Mouse (Mus musculus) Muller cell, postnatal 12 days (primary cell): ENCODE measurements at regions not wholly inside any gene's neighbourhood (a gene's known extent, or its start where the extent isn't known, plus 50 kb on each side); places are given as distances from the start of the nearest gene placed in this dataset.

Experiments
- DNase-seq: peaks from one replicate; pipeline ENCODE4 v3.0.0-alpha.2; 2015; ENCODE audit errors: inconsistent ontology term

GRCm38 (mm10) chr8:8562268-8562667 is 98.8 kb downstream of the Efnb2 start:
- DNase-seq, result no peak

GRCm38 (mm10) chr8:8558050-8558449 is 103.0 kb downstream of the Efnb2 start:
- DNase-seq, result no peak

GRCm38 (mm10) chr8:8556152-8556551 is 104.9 kb downstream of the Efnb2 start:
- no peak for DNase-seq

- DNase-seq, result no peak
These were observed 106.4 kb downstream of the Efnb2 start for GRCm38 (mm10) chr8:8554691-8555090.

GRCm38 (mm10) chr8:8552779-8553178 is 108.3 kb downstream of the Efnb2 start:
- peak; percentile 10 for DNase-seq

- no peak for DNase-seq
These were observed 124.4 kb downstream of the Efnb2 start for GRCm38 (mm10) chr8:8536626-8537025.

GRCm38 (mm10) chr8:8534787-8535186 is 126.3 kb downstream of the Efnb2 start:
- no peak for DNase-seq

GRCm38 (mm10) chr8:8532907-8533306 is 128.1 kb downstream of the Efnb2 start:
- peak; percentile 64 for DNase-seq

- no peak for DNase-seq
These were observed 130.5 kb downstream of the Efnb2 start for GRCm38 (mm10) chr8:8530540-8530939.

GRCm38 (mm10) chr8:8521532-8521931 is 139.5 kb downstream of the Efnb2 start:
- no peak for DNase-seq

- no peak for DNase-seq
These were observed 141.3 kb downstream of the Efnb2 start for GRCm38 (mm10) chr8:8519772-8520191.

- peak; percentile 63 for DNase-seq
These were observed 143.4 kb downstream of the Efnb2 start for GRCm38 (mm10) chr8:8517599-8517998.

GRCm38 (mm10) chr8:8516272-8516671 is 144.8 kb downstream of the Efnb2 start:
- no peak for DNase-seq

- peak; percentile 48 for DNase-seq
These were observed 161.1 kb downstream of the Efnb2 start for GRCm38 (mm10) chr8:8499921-8500320.

GRCm38 (mm10) chr8:8498753-8499152 is 162.3 kb downstream of the Efnb2 start:
- DNase-seq, result no peak

- no peak for DNase-seq
These were observed 165.6 kb downstream of the Efnb2 start for GRCm38 (mm10) chr8:8495472-8495871.

- no peak for DNase-seq
These were observed 166.8 kb downstream of the Efnb2 start for GRCm38 (mm10) chr8:8494281-8494680.

GRCm38 (mm10) chr8:8491908-8492307 is 169.1 kb downstream of the Efnb2 start:
- DNase-seq, result no peak

- DNase-seq, result no peak
These were observed 171.3 kb downstream of the Efnb2 start for GRCm38 (mm10) chr8:8489784-8490183.

GRCm38 (mm10) chr8:8488695-8489571 is 172.1 kb downstream of the Efnb2 start:
- peak; percentile 68 for DNase-seq

GRCm38 (mm10) chr8:8488191-8488694 is 172.8 kb downstream of the Efnb2 start:
- peak; percentile 30 for DNase-seq

GRCm38 (mm10) chr8:8487706-8488105 is 173.3 kb downstream of the Efnb2 start:
- peak; percentile 78 for DNase-seq

- peak; percentile 69 for DNase-seq
These were observed 174.2 kb downstream of the Efnb2 start for GRCm38 (mm10) chr8:8486866-8487265.
